Mouse (Mus musculus) small intestine, adult 2 months (tissue): ENCODE measurements around the gene Twist1.

Experiments used
- CTCF ChIP-seq: fragments of 200-500 bp; IDR thresholded peaks from 2 replicates; pipeline ENCODE4 v1.5.1; 2012; ENCODE audit warnings: low read depth, mild to moderate bottlenecking, control low read depth, inconsistent platforms, low read length, moderate library complexity, mixed read lengths; ENCODE audit not compliant: insufficient replicate concordance, insufficient read length; ENCODE audit errors: extremely low read depth
- POLR2A ChIP-seq: fragments of 200-500 bp; IDR thresholded peaks from 2 replicates; pipeline ENCODE4 v1.6.1; 2012; ENCODE audit warnings: low read depth, mild to moderate bottlenecking, control low read depth, inconsistent platforms, low read length, moderate library complexity

DNA sequence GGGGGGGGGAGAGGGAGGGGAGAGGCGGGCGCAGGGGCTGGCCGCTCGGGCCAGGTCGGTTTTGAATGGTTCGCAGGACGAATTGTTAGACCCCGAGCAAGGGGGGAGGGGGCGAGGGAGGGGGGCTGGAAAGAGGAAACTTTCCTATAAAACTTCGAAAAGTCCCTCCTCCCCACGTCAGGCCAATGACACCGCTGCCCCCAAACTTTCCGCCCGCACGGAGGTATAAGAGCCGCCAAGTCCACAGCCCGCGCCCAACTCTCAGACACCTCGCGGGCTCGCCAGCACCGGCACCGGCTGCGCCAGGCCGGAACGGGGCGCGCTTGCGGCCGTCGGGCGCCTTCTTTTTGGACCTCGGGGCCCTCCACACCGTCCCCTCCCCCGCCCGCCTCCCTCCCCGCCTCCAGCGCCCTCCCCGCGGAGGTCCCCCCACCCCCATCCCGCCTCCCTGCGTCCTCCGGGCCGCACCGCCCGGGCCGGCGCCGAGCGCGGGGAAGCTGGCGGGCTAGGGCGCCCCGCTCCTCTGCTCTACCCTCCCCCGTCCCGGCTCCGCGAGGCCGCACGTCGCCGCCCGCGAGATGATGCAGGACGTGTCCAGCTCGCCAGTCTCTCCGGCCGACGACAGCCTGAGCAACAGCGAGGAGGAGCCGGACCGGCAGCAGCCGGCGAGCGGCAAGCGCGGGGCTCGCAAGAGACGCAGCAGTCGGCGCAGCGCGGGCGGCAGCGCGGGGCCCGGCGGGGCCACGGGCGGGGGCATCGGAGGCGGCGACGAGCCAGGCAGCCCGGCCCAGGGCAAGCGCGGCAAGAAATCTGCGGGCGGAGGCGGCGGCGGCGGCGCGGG is at the start of gene Twist1:
- TF ChIP-seq CTCF (no peak), POLR2A (no peak)
